Mouse (Mus musculus) stomach, postnatal 0 days (tissue): ENCODE results near the gene Cadm2. TPM values are rescaled to one million over a fixed set of nuclear protein-coding genes. Genes with fewer than 3 reads are reported as not detected.

ENCODE experiments used
- ATAC-seq: fragments of 200-750 bp; cut with Nextera tagmentation; 2 replicates; pipeline ENCODE4 v1.8.0; 2017; ENCODE audit not compliant: low FRiP score, low TSS enrichment
- DNase-seq: peaks from one replicate; pipeline ENCODE4 v3.0.0-alpha.2; 2016; ENCODE audit warnings: low spot score
- H3K27ac ChIP-seq: fragments of 300-500 bp; sonication (generic); replicated peaks from 2 replicates; pipeline ENCODE4 v1.5.1; 2014; ENCODE audit warnings: mild to moderate bottlenecking, control low read depth
- H3K27me3 ChIP-seq: fragments of 300-500 bp; sonication (generic); 2 replicates; pipeline ENCODE4 v1.6.1; 2014; ENCODE audit warnings: low read length; ENCODE audit not compliant: control insufficient read depth, insufficient read depth
- H3K36me3 ChIP-seq: fragments of 300-500 bp; sonication (generic); 2 replicates; pipeline ENCODE4 v1.6.1; 2014; ENCODE audit warnings: low read length, mixed read lengths; ENCODE audit not compliant: control insufficient read depth, insufficient read depth
- H3K4me1 ChIP-seq: fragments of 300-500 bp; sonication (generic); replicated peaks from 2 replicates; pipeline ENCODE4 v1.6.1; 2014; ENCODE audit warnings: antibody characterized with exemption; ENCODE audit not compliant: control insufficient read depth, insufficient read depth
- H3K4me2 ChIP-seq: fragments of 300-500 bp; sonication (generic); replicated peaks from 2 replicates; pipeline ENCODE4 v1.6.1; 2014; ENCODE audit warnings: low read depth, mild to moderate bottlenecking, control low read depth, moderate library complexity
- H3K4me3 ChIP-seq: fragments of 300-500 bp; sonication (generic); 2 replicates; pipeline ENCODE4 v1.5.1; 2014; ENCODE audit warnings: low read depth, low read length, control low read depth
- H3K9ac ChIP-seq: fragments of 300-500 bp; sonication (generic); 2 replicates; pipeline ENCODE4 v1.6.1; 2014; ENCODE audit warnings: mild to moderate bottlenecking, low read length, control low read depth, mixed read lengths
- H3K9me3 ChIP-seq: fragments of 300-500 bp; sonication (generic); 2 replicates; pipeline ENCODE4 v1.6.1; 2016; ENCODE audit warnings: low read length; ENCODE audit not compliant: control insufficient read depth
- CTCF ChIP-seq: IDR thresholded peaks from 2 replicates; pipeline ENCODE4 v1.5.1; 2016; ENCODE audit warnings: antibody characterized with exemption, low read depth, mild to moderate bottlenecking, moderate library complexity
- EP300 ChIP-seq: optimal IDR thresholded peaks from 2 replicates; pipeline ENCODE3; 2016; ENCODE audit warnings: antibody characterized with exemption
- WGBS: fragments of 180-500 bp; shearing (Covaris S2); extraction: QIAGEN DNeasy Blood & Tissue Kit; methylation state at CpG from one replicate; pipeline ENCODE4 v1.1.7; 2014; 5-methylcytosine and 5-hydroxymethylcytosine counted together
- polyA plus RNA-seq: library from polyadenylated mRNA; unstranded; fragments of >200 nt; fragmentation: Nextera tagmentation; extraction: Ambion mirVana; gene quantifications from 2 replicates; pipeline ENCODE4 v1.2.1, GENCODE M21; 2015

Gene Cadm2
- polyA plus RNA-seq, 1 experiment from 2014 or later: 0.29 TPM

- H3K27ac ChIP-seq: no peak overlapping the region
These were observed 858.9 kb downstream of the Cadm2 start for GRCm38 (mm10) chr16:66761546-66762473.

GRCm38 (mm10) chr16:66748533-66748932 lies 872.2 kb downstream of the Cadm2 start:
- Histone ChIP-seq H3K9ac (no peak overlapping the region), H3K4me2 (no peak overlapping the region), H3K27me3 (no peaks in the 10 kb centered on the region), H3K4me1 (no peaks in the 10 kb centered on the region), H3K9me3 (no peaks in the 10 kb centered on the region), H3K4me3 (no peak overlapping the region), H3K27ac (no peak overlapping the region), H3K36me3 (no peaks in the 10 kb centered on the region)
- TF ChIP-seq EP300 (no peak), CTCF (no peak)
- DNase-seq (no peak), ATAC-seq (no peak)
- WGBS: 85% methylated on average over 2 of the region's 2 CpGs

More at GRCm38 (mm10) chr16:66761546-66762473, 858.9 kb downstream of the Cadm2 start:
- Histone ChIP-seq H3K4me3 (no peak overlapping the region), H3K4me2 (no peak overlapping the region), H3K36me3 (no peaks in the 10 kb centered on the region), H3K4me1 (no peaks in the 10 kb centered on the region), H3K9ac (no peak overlapping the region), H3K27me3 (no peaks in the 10 kb centered on the region), H3K9me3 (no peaks in the 10 kb centered on the region)
- ATAC-seq (no peak), DNase-seq (no peak)
- no peak for TF ChIP-seq EP300
- no peak for TF ChIP-seq CTCF

GRCm38 (mm10) chr16:66731212-66731611 lies 889.5 kb downstream of the Cadm2 start:
- Histone ChIP-seq H3K36me3 (no peaks in the 10 kb centered on the region), H3K9ac (no peak overlapping the region), H3K4me1 (no peaks in the 10 kb centered on the region), H3K4me3 (no peak overlapping the region), H3K27me3 (no peaks in the 10 kb centered on the region), H3K4me2 (no peak overlapping the region), H3K27ac (no peak overlapping the region), H3K9me3 (no peaks in the 10 kb centered on the region)
- no peak for TF ChIP-seq EP300
- no peak for TF ChIP-seq CTCF
- 48% methylated on average over 3 of the region's 3 CpGs for WGBS
- ATAC-seq (no peak), DNase-seq (no peak)

GRCm38 (mm10) chr16:66706476-66706875 lies 914.2 kb downstream of the Cadm2 start:
- TF ChIP-seq EP300 (no peak), CTCF (no peak)
- H3K9me3 ChIP-seq: no peaks in the 10 kb centered on the region
- WGBS: 38% methylated on average over 3 of the region's 3 CpGs
- no peak for DNase-seq
- ATAC-seq: no peak
- no peaks in the 10 kb centered on the region for H3K27me3 ChIP-seq
- H3K9ac ChIP-seq: no peak overlapping the region
- H3K4me3 ChIP-seq: no peak overlapping the region
- no peaks in the 10 kb centered on the region for H3K36me3 ChIP-seq
- no peak overlapping the region for H3K4me2 ChIP-seq
- H3K4me1 ChIP-seq: no peaks in the 10 kb centered on the region
- H3K27ac ChIP-seq: no peak overlapping the region

GRCm38 (mm10) chr16:66694783-66695182 lies 925.9 kb downstream of the Cadm2 start:
- no peaks in the 10 kb centered on the region for H3K9me3 ChIP-seq
- ATAC-seq: no peak

GRCm38 (mm10) chr16:66677241-66677640 lies 943.5 kb downstream of the Cadm2 start:
- DNase-seq (no peak), ATAC-seq (no peak)
- TF ChIP-seq EP300 (no peak), CTCF (no peak)
- Histone ChIP-seq H3K27ac (no peak overlapping the region), H3K4me1 (no peaks in the 10 kb centered on the region), H3K9ac (no peak overlapping the region), H3K27me3 (no peaks in the 10 kb centered on the region), H3K4me2 (no peak overlapping the region), H3K36me3 (no peaks in the 10 kb centered on the region), H3K4me3 (no peak overlapping the region), H3K9me3 (no peaks in the 10 kb centered on the region)

More at GRCm38 (mm10) chr16:66694783-66695182, 925.9 kb downstream of the Cadm2 start:
- TF ChIP-seq EP300: no peak
- no peak for TF ChIP-seq CTCF
- DNase-seq: no peak
- H3K4me3 ChIP-seq: no peak overlapping the region
- no peaks in the 10 kb centered on the region for H3K4me1 ChIP-seq
- H3K36me3 ChIP-seq: no peaks in the 10 kb centered on the region
- no peak overlapping the region for H3K4me2 ChIP-seq
- H3K9ac ChIP-seq: no peak overlapping the region
- H3K27ac ChIP-seq: no peak overlapping the region
- H3K27me3 ChIP-seq: no peaks in the 10 kb centered on the region
